Mouse (Mus musculus): Measurements from ENCODE around the gene Wapl.

DNA sequence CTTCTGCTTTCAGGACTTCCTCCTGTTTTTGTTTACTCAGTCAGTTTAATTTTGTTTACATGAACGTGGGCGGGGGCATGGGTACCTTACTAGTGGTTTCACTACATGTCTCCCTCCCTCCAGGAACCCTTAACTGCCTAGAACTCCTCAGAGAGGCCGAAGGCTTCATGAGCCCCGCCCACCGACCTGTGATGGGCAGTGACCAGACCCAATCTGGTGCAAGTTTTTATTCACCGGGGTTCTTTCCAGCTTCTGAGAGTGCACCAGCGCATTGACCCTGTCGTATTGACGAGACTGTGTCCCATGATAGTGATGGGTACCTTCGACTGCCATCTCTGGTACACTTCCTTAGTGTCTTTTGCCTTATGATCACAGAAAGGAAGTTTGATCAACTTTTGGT is 94.6 kb downstream of the Wapl start:
- no peak for TF ChIP-seq CTCF (IDR thresholded peaks at IDR 0.05; ENCODE audit: insufficient read depth, low read depth, low read length)
- TF ChIP-seq POLR2A (IDR thresholded peaks at IDR 0.05; ENCODE audit: insufficient read depth, low read depth, low read length), result no peak

All from olfactory bulb, adult 2 months (tissue).